Mouse (Mus musculus): ENCODE results near the gene Elfn2.

Gene Elfn2

DNA sequence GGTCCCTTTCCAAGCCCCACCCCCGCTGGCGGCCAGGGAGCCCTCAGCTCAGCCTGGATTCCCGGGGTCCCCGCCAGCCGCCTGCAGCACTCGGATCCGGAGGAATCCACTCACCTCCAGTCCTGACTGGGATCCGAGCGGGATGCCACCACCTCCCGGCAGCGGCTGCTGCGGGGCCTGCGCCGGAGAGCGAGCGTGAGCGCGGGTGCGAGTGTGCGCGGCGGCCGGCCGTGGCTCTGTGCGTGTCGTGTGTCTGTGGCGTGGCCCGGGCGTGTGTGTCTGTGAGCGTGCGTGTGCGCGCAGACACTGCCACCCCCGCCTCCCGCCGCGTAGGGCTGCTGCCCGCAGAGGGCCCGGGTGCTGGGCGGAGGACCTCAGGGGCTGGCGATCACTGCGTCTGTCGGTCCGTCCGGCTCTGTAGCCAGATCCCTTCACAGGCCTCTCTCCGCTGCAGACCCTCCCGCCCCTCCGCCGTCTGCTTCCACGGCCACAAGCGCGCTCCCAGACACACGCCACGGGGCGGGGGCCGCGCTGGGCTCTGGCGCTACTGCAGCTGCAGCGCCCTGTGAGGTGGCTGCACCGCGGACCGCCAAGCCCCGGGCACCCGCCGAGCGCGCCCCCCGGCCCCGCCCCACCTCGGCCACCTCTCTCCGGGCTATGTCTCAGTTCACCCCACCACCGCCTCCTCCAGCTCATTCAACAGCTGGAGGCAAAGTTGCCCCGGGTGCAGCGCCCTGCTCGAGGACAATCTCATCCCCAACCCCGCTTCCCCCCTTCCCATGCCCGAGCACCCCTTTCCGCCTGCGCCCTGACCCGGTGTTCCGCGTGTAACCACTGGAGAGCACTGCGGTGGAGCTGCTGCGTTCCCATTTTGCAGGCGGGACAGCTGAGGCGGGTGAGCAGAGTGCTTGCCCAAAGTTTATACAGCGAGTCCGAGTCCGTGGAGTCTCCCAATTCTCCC lies at the start of gene Elfn2:
TSS of gene Elfn2 (minus strand) at position 482 of the 961 bp plus-strand sequence.
- DNase-seq = peak; percentile 79

DNA sequence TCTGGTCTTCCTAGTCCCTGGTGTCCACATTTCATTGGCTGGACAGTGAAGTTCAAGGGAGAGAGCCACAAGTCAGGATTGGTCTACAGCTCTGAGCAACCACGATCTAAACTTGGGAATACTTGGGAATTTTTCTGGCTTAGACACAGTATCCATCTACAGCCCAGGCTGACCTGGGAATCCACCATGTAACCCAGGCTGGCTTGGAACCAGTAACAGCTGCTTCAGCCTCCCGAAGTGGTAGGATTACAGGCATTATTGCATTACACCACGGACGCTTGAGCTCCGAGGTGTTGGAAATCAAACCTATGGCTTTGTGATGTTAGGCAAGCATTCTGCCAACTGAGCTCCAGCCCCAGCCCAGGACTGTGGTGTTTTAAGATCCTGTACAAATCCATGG lies 45.1 kb upstream of the Elfn2 start:
- DNase-seq = no peak

DNA sequence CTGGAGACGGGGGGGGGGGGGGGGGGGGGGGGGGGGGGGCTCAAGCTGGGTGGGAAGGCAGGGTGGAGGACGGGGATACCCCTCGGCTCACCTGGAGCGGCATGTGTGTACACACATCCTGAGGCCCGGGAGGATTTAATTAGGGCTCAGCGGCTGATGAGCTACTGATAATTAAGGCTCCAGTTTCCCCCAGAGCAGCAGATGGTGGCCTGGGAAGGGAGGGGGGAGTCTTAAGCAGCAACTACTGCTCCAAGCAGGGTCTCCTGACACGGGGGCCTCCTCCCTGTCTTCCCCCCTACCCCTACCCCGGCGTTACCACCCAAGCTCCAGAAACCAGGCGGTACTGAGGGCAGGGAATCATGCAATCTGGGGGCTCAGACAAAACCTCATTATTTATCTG lies 44.6 kb upstream of the Elfn2 start:
- no peak for DNase-seq

DNA sequence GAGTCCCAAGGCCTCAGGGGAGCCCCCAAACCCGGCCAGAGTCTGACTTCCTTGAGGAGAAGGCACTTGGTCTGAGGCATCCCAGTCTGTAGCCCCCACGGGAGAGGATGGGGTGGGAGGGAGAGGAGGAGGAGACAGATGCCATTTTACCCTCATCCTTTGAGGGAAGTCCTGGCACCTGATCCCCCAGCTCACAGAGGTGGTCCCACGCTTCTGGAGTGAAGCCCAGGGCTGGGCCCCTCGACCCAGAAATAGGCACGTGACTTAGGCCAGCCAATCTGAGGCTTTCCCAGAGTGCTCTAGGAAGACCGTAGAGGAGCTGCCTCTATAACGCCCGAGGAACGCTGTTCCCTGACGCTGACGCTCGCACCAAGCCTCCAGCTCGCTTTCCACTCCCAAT lies 42.5 kb upstream of the Elfn2 start:
- no peak for DNase-seq

DNA sequence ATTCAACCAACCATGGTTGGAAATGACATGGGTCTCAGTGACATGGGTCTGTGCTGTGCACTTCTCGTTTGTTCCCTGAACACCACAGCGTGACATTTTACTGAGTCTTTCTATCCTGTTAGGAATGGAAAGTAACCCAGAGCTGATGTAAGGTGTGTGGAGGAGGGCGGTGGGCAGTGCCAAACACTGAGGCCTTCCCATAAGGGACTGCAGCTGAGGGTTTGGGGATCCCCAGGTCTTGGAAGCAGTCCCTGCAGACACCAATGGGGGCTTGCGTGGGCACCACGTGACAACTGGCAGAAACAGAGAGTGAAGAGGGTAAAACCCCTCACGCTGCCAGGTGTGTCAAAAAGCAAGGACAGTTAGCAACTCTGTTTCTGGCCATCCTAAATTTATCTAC lies 39.6 kb upstream of the Elfn2 start:
- DNase-seq = no peak

DNA sequence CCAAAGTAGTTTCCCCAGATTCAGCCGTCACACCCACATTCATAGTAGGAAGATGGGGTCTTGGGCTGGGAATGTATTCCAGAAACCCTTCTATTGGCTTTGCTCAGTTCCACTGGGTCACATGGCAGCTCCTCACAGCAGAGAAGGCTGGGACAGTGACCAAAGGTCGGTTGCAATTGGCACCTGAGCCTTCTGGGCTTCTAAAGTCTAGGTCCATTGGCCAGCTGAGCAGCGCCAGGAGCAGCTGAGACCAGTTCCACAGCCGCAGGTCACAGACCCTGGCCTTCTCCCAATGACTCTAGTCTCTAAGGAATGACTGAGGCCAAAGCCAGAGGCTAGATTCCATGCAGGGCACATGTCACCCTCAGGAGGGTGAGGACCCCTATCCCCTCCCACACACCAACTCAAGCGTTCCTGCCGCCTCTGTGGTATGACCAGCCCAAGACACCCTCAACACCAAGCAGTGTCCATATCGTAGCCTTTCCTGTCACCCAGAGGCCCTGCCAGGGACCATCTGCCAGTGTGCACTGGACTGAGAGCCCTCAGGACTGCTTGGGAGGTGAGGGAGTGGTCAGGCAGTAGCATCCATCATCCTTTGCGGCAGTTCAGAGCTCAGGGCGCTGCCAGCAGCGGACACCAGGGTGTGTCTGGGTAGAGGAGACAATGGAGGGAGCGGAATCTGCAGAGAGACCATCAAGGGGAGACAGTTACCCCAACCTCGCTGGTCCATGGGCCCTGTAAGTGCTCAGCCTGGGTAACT lies 37.6 kb upstream of the Elfn2 start:
- no peak for DNase-seq

DNA sequence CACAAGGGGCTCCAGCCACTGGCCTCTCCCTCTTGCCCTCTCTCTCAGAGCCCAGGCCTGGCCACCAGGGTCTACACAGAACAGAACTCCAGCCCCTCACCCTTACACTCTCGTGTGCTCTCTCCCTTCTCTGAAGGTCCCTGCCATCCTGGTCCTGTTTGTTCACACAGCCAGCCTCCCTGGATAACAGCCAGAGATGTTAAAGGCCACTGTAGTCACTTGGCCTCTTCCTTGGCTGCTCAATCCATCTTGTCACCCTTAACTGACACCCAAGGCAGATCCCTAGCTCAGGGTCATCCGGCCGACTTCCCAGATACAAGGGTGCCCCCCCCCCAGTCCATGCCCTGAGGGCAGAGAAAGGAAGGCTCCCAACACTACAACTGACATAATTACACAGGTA lies 36.7 kb upstream of the Elfn2 start:
- no peak for DNase-seq

DNA sequence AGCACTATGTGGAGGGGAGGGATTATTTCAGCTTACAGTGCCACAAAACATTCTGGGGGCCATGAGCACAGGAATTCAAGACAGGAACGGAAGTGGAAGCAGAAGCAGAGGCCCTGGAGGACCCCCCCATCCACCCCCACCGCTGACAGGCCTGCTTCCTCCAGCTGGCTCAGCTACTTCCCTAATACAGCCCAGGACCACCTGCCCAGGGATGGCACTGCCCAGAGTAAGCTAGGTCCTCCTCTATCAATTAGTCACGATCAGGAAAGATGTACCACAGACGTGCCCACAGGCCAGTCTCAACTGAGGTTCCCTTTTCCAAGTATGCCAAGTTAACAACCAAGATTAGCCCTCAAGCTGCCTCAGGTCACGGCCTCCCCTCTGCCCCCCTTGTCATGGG lies 35.6 kb upstream of the Elfn2 start:
- DNase-seq = no peak

DNA sequence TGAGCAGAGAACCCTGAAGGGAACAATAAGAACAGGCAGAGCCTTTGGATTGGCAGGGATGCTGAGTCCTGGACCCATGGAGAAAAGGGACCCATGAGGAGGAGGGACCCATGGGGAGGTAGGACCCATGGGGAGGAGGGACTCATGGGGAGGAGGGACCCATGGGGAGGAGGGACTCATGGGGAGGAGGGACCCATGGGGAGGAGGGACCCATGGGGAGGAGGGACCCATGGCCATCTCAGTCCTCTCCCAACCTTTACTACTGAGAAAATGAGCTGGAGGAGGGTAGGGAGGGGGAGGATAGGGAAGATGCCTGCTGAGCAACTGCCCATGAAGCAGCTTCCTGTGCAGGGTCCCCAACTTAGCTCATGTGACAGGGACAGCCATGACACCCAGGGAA lies 34.4 kb upstream of the Elfn2 start:
- no peak for DNase-seq

DNA sequence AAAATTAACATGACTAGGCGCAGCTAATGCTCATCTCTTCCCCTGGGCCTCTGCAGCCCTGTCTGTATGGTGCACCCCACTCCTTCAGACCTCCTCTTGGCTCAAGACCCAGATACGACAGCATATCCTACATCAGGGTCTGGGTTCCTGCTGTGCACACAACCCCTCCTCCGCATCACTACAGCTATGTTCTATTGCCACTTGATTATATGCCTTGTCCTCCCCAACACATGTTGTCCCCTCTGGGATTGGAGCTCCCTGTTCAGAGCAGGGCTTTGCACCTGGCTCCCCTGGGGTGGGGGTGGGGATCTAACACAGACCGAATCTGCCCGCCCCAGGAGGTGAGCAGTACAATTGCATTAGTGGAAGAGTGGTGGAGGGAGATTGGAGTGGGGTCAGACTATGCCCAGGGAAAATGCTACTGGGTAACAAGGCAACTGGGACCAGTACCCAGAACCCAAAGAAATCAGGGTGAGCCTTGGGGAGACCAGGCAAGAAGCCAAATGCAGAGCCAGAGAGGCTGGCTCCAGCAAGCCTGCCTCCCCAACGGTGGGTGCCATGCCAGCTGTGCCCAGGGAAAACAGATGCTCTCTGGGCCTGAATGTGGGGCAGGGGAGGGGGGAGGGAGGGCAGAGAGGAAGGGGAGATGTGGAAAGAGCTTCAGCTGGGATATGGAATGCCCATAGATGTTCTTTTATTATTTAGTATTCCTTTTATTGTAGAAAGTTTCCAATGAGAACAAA lies 32.2 kb upstream of the Elfn2 start:
- no peak for DNase-seq

DNA sequence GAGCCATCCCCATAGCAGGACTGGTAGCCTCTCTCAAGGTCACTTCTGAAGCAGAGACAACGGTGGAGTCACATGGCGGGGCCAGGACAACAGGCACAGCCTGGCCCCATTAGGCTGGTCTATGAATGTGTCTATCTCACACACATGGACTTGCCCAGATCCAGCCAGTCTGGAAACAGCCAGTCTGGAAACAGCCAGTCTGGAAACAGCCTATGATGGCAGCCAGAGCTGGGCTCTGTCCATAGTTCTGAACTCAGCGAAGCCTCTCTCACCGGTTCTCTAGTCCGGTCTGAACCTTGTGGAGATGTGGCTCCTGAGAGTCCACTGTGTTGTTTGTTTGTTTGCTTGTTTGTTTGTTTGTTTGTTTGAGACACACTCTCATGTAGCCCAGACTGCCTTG lies 31.3 kb upstream of the Elfn2 start:
- no peak for DNase-seq

DNA sequence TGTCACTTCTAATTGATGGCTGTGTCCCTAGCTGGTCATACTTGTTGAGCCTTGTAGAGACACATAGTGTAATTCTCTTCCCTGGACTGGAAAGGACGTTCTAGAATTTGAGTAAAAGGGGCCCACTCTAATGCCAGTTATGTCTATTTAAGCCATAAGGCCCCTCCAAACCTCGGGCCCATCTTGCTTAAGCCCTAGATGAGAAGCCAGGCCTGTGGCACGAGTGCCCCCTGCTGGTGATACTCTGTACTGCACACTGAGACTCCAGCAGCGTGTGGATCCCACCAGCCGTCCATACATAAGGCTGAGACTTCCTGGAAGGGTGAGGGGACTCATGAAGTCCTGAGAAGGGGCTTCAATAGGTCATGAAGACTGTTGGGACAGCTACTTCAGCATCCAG lies 25.6 kb upstream of the Elfn2 start:
- DNase-seq = peak; percentile 68

DNA sequence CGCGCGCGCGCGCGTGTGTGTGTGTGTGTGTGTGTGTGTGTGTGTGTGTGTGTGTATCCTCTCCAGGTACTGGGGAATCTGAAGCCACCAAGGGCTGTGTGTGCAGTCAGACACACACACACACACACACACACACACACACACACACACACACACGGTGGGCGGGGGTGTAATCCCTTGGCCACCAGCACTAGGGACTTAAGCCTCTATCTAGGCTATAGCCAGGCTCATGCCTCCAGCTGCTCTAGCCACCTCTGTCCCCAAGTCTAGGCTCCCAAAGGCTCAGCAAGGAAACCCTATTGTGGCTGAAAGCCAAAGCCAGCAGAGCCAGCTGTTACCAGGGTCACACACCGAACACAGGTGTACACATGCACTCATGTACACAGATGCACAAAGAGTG lies 24.3 kb upstream of the Elfn2 start:
- no peak for DNase-seq

DNA sequence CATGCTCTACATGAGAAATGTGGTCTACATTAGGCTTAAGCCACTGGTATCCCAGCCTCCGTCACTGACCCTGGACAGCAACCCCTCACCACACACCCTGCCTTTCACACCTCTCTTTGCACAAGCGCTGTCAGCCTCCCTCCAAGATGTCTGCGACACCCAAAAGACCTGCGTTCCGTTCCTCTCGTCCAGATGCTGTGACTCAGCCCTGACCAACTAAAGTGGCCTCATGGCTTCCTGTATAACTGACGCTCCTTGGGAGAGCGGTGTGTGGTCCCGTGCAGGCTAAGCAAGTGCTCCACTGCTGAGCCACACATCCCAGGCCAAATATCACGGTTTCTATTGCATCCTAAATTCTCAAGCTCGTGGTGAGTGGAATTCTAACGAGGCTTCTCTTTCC lies 22.1 kb upstream of the Elfn2 start:
- no peak for DNase-seq

DNA sequence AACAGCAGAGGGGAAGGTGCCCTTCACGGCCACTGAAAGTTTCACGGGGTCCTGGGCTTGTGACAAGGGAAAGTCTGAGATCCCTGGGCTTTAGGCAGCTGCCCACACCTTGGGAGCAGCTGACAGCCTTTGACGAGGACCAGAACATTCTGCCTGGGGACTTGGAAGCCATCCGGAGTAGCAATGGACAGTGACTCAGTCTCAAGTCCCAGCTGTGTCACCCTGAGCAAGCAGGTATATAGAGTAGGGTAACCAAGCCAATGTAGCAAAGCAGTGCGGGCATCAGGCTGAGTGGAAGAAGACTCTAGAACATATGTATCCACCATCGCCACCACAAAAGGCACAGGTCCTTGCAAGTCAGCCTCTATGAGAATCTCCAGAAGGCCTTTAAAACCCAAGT lies 18.6 kb upstream of the Elfn2 start:
- no peak for DNase-seq

DNA sequence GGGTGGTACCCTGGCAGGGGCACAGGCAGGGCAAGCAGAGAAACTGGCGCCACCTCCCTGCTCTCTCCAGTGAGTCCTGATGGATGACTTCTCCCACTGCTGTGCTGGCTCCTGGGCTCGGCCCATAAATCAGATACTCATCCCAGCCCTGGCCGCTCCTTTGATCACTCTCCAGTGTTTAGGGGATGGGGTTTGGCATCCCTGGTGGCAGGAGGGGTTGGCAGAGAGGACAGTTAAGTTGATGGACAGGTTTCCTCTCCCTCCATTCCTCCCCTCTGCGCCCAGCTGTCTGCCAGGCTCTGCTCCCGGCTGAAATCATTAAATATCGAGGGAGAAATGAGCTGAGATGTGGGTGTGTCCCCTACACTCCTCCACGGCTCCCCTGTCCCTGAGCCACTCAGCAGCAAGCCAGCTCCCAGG lies 18.1 kb upstream of the Elfn2 start:
- no peak for DNase-seq

DNA sequence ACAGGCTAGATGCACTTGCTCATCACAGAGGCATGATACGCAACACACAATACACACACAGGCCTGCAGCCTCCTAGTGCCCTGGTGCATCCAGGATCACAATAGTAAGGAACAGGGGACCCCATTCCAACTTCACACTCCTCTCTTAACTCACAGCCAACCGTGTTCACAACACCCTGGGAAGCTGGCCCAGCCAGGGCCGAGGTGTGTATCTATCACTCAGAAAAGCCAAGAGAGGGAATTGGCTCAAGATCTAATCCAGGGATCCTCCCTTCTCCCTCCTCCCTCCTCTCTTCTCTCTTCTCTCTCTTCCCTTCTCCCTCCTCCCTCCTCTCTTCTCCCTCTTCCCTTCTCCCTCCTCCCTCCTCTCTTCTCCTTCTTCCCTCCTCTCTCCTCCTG lies 17.6 kb upstream of the Elfn2 start:
- DNase-seq = no peak

DNA sequence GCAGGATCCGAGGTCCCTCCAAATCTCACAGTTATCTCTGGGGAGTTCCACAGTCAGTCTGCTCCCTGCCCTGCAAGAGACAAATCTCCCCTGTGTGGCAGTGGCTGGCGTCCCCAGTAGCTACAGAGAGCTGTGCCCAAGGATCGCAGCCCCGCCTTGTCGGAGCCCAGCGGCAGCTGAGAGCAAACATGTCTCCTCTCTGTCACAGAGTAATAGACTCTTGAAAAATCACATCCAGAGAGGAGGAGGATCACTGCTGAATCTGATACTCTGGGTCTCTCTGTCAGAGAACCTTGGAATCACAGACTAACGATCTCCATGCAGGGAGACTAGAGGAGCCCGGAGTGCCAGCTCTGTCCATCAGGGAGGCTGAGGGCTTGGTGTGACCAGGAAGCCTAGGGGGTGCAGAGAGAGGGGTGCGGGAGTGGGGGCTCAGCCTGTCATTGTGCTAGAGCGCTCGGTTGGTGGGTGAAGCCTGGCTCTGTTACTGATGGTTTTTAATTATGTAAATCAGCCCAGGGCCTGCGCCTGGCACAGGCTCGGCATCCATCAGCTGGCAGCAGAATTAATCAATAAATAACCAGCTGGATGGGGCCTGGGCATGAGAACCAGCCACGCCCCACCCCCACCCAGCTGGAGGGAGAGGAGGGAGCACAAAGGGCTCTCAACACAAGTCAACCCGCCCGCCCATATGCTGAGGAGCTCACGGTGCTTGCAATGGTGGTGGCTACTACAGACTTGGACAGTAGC lies 17.0 kb upstream of the Elfn2 start:
- DNase-seq = no peak

DNA sequence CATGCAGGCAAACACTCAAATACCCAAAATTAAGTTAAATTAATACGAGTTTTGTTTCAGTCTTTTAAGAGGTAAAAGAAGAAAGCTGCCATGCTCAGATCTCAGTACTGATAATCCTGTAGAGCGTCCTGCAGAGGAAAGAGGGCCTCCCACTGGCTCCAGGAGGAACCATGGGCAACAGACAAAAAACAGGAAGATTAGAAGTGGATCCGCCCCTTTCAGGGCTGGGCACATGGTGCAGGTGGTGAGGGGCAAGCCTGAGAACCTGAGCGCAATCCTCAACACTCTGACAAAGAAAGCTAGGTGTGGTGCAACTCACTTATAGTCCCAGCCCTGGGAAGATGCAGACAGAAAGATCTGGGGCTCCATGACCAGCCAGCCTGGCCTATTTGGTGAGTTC lies 13.3 kb upstream of the Elfn2 start:
- DNase-seq = no peak

DNA sequence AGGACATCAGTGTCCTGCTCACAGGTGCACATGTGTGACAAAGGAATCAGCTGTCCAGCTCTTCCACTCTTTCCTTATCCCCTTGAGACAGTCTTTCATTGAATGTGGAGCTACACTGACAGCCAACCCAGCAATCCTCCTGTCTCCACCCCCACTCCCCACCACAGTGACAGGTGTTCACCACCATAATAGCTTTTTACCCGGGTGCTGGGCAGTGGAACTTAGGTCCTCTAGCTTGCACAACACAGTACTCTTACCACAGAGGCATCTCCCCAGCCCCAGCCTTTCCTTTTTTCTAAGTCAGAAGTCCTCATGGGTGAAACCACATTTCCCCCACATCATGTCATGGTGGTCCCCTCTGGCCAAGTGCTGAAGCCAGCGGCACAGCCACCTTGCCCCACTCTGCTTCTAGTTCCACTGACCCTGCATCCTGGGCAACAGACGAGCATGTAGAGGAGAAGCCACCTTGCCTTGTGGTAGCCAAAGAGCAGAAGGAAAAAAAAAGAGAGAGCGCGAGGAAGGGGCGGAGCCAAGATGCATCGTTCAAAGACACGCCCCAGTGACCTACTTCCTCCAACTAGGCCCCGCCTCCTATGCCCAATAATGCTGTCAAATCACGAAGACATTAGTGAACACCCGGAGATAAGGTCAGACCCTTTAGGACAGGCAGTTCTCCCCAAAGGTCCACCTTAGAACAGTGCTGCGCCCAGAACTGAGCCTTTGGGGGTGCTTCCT lies 11.9 kb upstream of the Elfn2 start:
- no peak for DNase-seq

DNA sequence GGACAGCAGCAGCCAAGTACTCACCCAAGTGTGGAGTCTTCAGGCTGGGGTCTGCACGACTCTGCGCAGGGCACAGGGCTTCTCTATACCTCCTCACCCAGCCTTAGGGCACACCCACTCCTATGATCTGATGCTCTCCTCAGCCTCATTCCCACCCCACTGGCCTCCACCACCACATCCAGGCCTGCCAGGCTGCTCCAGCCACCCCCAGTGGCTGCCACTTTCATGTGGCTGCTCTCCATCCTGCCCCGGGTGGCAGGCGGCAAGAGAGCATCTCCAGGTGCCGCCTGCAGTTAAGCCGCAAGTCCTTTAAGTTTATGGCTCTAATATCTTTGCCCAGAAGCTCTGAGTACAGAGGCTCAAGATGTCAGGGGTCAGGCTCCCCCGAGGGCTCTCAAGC lies 8.1 kb upstream of the Elfn2 start:
- no peak for DNase-seq

DNA sequence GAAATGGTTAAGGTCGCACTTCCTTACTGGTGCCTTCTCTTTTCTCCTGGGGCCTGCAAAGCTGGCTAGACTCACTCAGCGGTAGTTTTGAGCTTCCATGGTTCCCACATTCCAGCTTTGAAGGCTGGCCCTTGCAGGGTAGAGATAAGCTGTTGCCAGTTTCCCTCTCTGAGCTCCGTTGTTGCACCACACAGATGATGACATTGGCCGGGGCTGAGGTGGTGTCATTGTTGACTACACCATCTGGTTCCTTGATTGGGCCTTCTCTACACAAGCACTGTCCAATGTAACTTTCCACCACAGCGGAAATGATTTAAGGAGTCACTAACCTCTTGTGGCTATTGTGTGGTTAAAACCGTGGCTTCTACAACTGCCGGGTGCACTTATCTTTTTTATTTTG lies 2.0 kb upstream of the Elfn2 start:
- DNase-seq = no peak
